Mouse (Mus musculus) midbrain, embryonic 11.5 days (tissue): ENCODE results near the gene Qtrt2. TPM values are rescaled to one million over a fixed set of nuclear protein-coding genes. Genes with fewer than 3 reads are reported as not detected.

Source experiments
- ATAC-seq: fragments of 200-750 bp; cut with Nextera tagmentation; 2 replicates; pipeline ENCODE4 v1.8.0; 2017; ENCODE audit warnings: moderate TSS enrichment, moderate library complexity; ENCODE audit not compliant: low FRiP score
- DNase-seq: peaks from one replicate; pipeline ENCODE4 v3.0.0; 2015; ENCODE audit warnings: low spot score; ENCODE audit errors: missing footprints
- H3K27ac ChIP-seq: fragments of 300-500 bp; sonication (generic); 2 replicates; pipeline ENCODE4 v1.5.1; 2014; ENCODE audit warnings: low read depth, low read length
- H3K27me3 ChIP-seq: fragments of 300-500 bp; sonication (generic); 2 replicates; pipeline ENCODE4 v1.6.1; 2014; ENCODE audit warnings: mild to moderate bottlenecking, low read length, moderate library complexity, mixed read lengths; ENCODE audit not compliant: control insufficient read depth, insufficient read depth
- H3K36me3 ChIP-seq: fragments of 300-500 bp; sonication (generic); 2 replicates; pipeline ENCODE4 v1.6.1; 2014; ENCODE audit warnings: mild to moderate bottlenecking, low read length, moderate library complexity, mixed read lengths; ENCODE audit not compliant: control insufficient read depth, insufficient read depth
- H3K4me1 ChIP-seq: fragments of 300-500 bp; sonication (generic); 2 replicates; pipeline ENCODE4 v1.6.1; 2014; ENCODE audit warnings: low read length; ENCODE audit not compliant: control insufficient read depth, insufficient read depth
- H3K4me2 ChIP-seq: fragments of 300-500 bp; sonication (generic); 2 replicates; pipeline ENCODE4 v1.6.1; 2014; ENCODE audit warnings: mild to moderate bottlenecking, moderate library complexity
- H3K4me3 ChIP-seq: fragments of 300-500 bp; sonication (generic); 2 replicates; pipeline ENCODE4 v1.5.1; 2014; ENCODE audit warnings: low read depth, low read length
- H3K9ac ChIP-seq: fragments of 300-500 bp; sonication (generic); 2 replicates; pipeline ENCODE4 v1.6.1; 2014; ENCODE audit warnings: low read length
- H3K9me3 ChIP-seq: fragments of 300-500 bp; sonication (generic); 2 replicates; pipeline ENCODE4 v1.6.1; 2016; ENCODE audit warnings: low read length; ENCODE audit not compliant: control insufficient read depth
- WGBS: fragments of 180-500 bp; shearing (Covaris S2); extraction: QIAGEN DNeasy Blood & Tissue Kit; methylation state at CpG from one replicate; pipeline ENCODE4 v1.1.7; 2014; 5-methylcytosine and 5-hydroxymethylcytosine counted together
- polyA plus RNA-seq: library from polyadenylated mRNA; unstranded; fragments of >200 nt; fragmentation: Nextera tagmentation; extraction: Ambion mirVana; gene quantifications from 2 replicates; pipeline ENCODE4 v1.2.1, GENCODE M21; 2014

Qtrt2 gene
- polyA plus RNA-seq, 1 experiment from 2014 or later: 39.4 TPM

DNA sequence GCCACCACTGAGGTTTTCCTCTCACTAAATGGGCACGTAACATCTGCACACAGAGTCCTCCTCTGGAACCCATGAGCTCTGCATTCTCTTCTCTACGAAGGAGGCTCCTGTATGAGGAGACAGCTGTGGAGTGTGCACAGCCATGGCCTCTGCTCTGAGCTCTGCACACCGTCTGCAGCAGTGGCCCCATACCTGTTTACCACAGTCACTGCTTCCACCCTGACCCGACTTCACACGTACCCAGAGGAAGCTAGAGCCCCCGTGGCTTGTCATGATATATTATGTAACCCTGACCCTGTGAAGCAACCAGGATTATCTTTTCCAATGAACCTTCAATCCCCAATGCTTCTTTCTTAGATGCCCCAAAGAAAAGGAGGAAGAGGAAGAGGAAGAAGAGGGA lies 46.8 kb downstream of the Qtrt2 start:
- WGBS: 92% methylated on average over 6 of the region's 6 CpGs
- H3K27me3 ChIP-seq: no peaks in the 10 kb centered on the region

DNA sequence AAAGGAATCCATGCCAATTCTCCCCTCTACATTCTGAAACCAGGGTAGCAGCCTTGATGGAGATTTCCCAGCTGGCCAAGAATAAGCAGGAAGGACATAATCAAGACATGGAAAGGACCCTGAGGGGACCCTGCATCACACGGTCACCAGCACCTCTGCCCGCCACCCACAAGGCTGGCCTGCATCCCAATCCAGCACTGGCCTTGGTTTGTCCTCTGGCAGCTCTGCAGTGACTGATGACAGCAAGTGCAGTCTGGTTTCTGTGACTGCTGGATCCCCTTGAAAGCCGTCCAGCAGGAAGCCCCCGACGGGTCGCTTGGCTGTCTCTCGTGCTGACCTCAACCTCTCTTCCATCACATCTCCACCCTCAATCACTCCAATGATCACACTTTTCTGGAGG lies 55.2 kb downstream of the Qtrt2 start:
- no peak for DNase-seq
- ATAC-seq: no peak
- H3K4me3 ChIP-seq: no peak overlapping the region
- H3K27ac ChIP-seq: no peak overlapping the region
- H3K9me3 ChIP-seq: no peaks in the 10 kb centered on the region
- peaks cover 4% of the 10 kb centered on the region; the same call in 1 of the 2 replicates for H3K36me3 ChIP-seq
- H3K4me2 ChIP-seq: no peak overlapping the region
- no peaks in the 10 kb centered on the region for H3K4me1 ChIP-seq
- 93% methylated on average over 7 of the region's 7 CpGs for WGBS
- no peak overlapping the region for H3K9ac ChIP-seq
- H3K27me3 ChIP-seq: no peaks in the 10 kb centered on the region

More for the DNA sequence above, 46.8 kb downstream of the Qtrt2 start:
- Histone ChIP-seq H3K4me3 (no peak overlapping the region), H3K4me1 (no peaks in the 10 kb centered on the region), H3K27ac (no peak overlapping the region), H3K4me2 (no peak overlapping the region), H3K9ac (no peak overlapping the region), H3K9me3 (no peaks in the 10 kb centered on the region), H3K36me3 (no peaks in the 10 kb centered on the region; the same call in 1 of the 2 replicates)
- ATAC-seq (no peak), DNase-seq (no peak)

DNA sequence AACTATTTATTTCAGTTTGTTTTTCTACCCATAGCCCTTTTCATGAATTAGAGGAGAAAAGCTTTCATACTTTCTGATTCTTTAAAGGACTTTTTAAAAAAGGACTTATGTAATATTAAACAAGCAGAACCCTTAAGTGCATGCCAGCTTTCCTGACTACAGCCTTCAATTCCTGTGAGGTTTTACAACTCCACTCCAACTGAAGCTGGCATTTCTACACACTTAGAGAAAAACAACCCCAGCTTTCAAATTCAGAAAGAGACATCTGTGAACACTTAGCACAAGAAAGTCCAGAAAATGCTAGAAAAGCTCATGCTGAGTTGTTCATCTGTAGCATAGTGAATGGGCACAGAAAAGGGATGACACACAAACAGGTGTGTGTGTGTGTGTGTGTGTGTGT lies 56.8 kb downstream of the Qtrt2 start:
- Histone ChIP-seq H3K4me2 (no peak overlapping the region), H3K36me3 (peaks cover 4% of the 10 kb centered on the region; the same call in 1 of the 2 replicates), H3K4me3 (no peak overlapping the region), H3K27me3 (no peaks in the 10 kb centered on the region), H3K27ac (no peak overlapping the region), H3K9me3 (no peaks in the 10 kb centered on the region), H3K9ac (no peak overlapping the region), H3K4me1 (no peaks in the 10 kb centered on the region)
- ATAC-seq: no peak
- no peak for DNase-seq

DNA sequence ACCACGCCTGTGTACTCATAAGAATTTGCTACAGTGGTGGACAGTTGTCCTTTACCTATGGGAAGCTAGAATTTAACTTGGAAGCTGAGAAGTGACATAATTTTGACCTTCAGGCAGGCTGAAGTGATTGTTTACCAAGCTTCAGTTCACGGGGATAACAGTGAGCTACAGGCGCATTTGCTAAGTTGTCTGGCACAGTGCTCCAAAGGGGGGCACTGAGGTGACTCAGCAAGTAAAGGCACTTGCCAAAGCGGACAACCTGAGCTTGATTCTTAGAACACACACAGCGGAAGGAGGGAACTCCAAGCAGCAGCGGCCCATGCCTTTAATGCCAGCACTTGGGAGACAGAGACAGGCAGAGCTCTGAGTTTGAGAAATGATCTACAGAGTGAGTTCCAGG lies 66.0 kb downstream of the Qtrt2 start:
- H3K27ac ChIP-seq: no peak overlapping the region
- no peak overlapping the region for H3K4me3 ChIP-seq
- H3K27me3 ChIP-seq: no peaks in the 10 kb centered on the region
- H3K9ac ChIP-seq: no peak overlapping the region
- no peaks in the 10 kb centered on the region for H3K9me3 ChIP-seq
- H3K4me1 ChIP-seq: no peaks in the 10 kb centered on the region
- DNase-seq (no peak), ATAC-seq (no peak)
- H3K36me3 ChIP-seq: peaks cover 8% of the 10 kb centered on the region
- H3K4me2 ChIP-seq: no peak overlapping the region
- 85% methylated on average over 6 of the region's 6 CpGs for WGBS

- Histone ChIP-seq H3K9ac (no peak overlapping the region), H3K9me3 (no peaks in the 10 kb centered on the region), H3K27ac (no peak overlapping the region), H3K27me3 (no peaks in the 10 kb centered on the region), H3K4me2 (no peak overlapping the region), H3K4me3 (no peak overlapping the region), H3K36me3 (peaks cover 8% of the 10 kb centered on the region), H3K4me1 (no peaks in the 10 kb centered on the region)
- DNase-seq: no peak
- no peak for ATAC-seq
- 95% methylated on average over 5 of the region's 5 CpGs for WGBS
Measured at GRCm38 (mm10) chr16:43858941-43859476, 67.6 kb downstream of the Qtrt2 start.

DNA sequence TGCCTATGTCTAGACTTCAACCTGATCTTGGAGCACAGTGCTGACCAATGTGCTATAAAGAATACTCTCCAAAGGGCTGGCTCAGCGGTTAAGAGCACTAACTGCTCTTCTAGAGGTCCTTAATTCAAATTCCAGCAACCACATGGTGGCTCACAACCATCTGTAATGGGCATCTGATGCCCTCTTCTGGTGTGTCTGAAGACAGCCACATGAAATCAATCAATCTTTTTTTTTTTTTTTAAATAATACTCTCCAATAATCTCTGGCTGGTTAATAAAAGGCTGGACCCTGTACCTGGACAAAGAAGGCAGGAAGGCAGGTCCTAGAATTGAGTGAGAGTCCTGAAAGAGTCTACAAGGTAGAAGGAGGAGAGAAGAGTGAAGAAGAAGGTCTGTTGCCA lies 76.8 kb downstream of the Qtrt2 start:
- H3K27me3 ChIP-seq: no peaks in the 10 kb centered on the region
- H3K9me3 ChIP-seq: no peaks in the 10 kb centered on the region
- H3K4me1 ChIP-seq: no peaks in the 10 kb centered on the region
- no peak for DNase-seq
- no peak overlapping the region for H3K4me3 ChIP-seq
- ATAC-seq: no peak
- no peak overlapping the region for H3K9ac ChIP-seq
- no peak overlapping the region for H3K27ac ChIP-seq
- H3K36me3 ChIP-seq: no peaks in the 10 kb centered on the region
- WGBS: 82% methylated on average over 1 of the region's 1 CpGs
- no peak overlapping the region for H3K4me2 ChIP-seq

GRCm38 (mm10) chr16:43841236-43841635 lies 85.4 kb downstream of the Qtrt2 start:
- Histone ChIP-seq H3K36me3 (no peaks in the 10 kb centered on the region), H3K27me3 (no peaks in the 10 kb centered on the region), H3K4me3 (no peak overlapping the region), H3K9ac (no peak overlapping the region), H3K9me3 (no peaks in the 10 kb centered on the region), H3K4me1 (no peaks in the 10 kb centered on the region), H3K27ac (no peak overlapping the region), H3K4me2 (no peak overlapping the region)
- DNase-seq (no peak), ATAC-seq (no peak)
- 83% methylated on average over 1 of the region's 1 CpGs for WGBS

DNA sequence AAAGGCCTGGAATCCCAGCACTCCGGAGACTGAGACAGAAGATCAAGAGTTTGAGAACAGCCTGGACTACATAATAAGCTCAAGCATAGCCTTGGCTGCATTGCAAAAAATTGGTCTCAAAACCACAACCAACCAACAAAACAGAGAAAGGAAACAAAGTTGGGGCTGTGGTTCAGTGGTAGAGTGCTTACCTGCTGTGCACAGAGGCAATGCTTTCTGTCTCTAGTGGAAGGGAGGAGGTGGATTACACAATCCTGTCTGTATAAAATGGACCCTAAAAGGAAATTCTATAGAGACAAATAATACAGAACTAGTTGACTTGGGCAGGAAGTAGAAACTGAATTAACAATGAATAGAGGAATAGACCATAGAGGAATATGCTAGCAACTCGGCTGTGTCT lies 94.7 kb downstream of the Qtrt2 start:
- no peak overlapping the region for H3K27ac ChIP-seq
- WGBS: 94% methylated on average over 2 of the region's 2 CpGs
- no peak overlapping the region for H3K9ac ChIP-seq
- H3K36me3 ChIP-seq: no peaks in the 10 kb centered on the region
- no peak for DNase-seq
- H3K4me3 ChIP-seq: no peak overlapping the region
- no peak for ATAC-seq
- H3K4me2 ChIP-seq: no peak overlapping the region
- no peaks in the 10 kb centered on the region for H3K9me3 ChIP-seq
- H3K4me1 ChIP-seq: no peaks in the 10 kb centered on the region
- H3K27me3 ChIP-seq: no peaks in the 10 kb centered on the region

GRCm38 (mm10) chr16:43827492-43827891 lies 99.1 kb downstream of the Qtrt2 start:
- WGBS: 82% methylated on average over 3 of the region's 3 CpGs
- Histone ChIP-seq H3K4me2 (no peak overlapping the region), H3K9ac (no peak overlapping the region), H3K9me3 (no peaks in the 10 kb centered on the region), H3K27me3 (no peaks in the 10 kb centered on the region), H3K36me3 (no peaks in the 10 kb centered on the region), H3K4me3 (no peak overlapping the region), H3K4me1 (no peaks in the 10 kb centered on the region), H3K27ac (no peak overlapping the region)
- no peak for ATAC-seq
- DNase-seq: no peak

GRCm38 (mm10) chr16:43818404-43818803 lies 108.2 kb downstream of the Qtrt2 start:
- Histone ChIP-seq H3K36me3 (no peaks in the 10 kb centered on the region), H3K9ac (no peak overlapping the region), H3K27me3 (no peaks in the 10 kb centered on the region), H3K4me1 (no peaks in the 10 kb centered on the region), H3K4me3 (no peak overlapping the region), H3K4me2 (no peak overlapping the region), H3K27ac (no peak overlapping the region), H3K9me3 (no peaks in the 10 kb centered on the region)
- no peak for ATAC-seq
- WGBS: 97% methylated on average over 6 of the region's 6 CpGs
- DNase-seq: no peak
